Mouse (Mus musculus): ENCODE measurements around the gene Grm5.

Grm5 gene

DNA sequence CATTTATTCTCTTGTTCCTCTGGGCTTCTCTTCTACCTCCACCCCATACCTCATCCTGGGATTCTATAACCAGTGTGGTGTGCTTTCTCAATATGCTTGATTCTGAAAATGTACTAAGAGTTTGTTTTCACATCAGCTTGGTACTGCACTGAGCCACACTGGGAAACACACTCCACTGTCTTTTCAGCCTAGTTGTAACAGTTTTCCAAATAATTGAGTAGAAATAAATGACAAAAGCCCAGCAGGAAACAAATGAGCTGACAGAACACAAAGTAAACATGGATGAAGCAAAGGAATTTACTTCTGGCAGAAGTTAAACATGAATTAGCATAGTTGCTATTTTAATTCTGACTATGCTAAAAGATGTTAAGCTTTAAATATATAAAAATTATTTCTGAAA is 262.1 kb downstream of the Grm5 start:
- no peak for DNase-seq (ENCODE audit: low spot score in 2 of 2)

DNA sequence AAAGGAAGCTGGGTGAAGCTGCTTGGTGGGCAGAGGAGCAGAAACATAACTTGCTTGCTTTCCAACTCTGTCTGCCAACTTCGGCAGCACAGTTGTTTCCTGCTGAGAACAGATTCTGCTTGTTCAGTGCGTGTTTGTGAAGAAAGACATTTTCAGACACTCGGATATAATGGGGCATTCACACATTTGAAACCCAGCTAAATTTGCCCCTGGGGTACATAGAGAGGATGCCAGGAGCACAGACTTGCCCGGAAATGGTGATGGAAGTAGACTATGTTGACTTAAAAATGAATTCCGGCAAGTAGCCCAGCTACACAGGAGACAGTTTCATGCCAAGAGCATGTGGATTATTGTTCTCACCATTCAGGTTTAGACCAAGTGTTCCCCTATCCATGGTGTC is 342.0 kb downstream of the Grm5 start:
- DNase-seq (ENCODE audit: low spot score in 2 of 2) = peak; percentile 71 to 75

DNA sequence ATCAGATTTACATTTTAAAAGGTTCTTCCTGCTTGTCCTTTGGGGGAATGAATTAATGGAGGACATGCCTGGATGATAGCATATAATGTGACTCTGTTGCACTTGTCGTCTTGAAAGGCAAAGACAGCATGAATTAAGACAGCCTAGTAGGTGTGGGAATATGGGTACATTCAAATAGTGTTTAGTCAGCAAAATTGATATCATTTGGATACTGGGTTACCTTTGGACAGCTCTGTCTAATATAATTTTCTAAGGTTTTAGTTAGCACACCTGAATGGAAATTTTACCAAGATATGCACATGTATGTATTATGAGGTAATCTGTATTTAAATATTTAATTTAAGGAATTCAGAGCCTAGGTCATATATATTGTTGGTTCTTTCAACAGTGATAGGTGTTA is 353.4 kb downstream of the Grm5 start:
- no peak for DNase-seq (ENCODE audit: low spot score in 2 of 2)

DNA sequence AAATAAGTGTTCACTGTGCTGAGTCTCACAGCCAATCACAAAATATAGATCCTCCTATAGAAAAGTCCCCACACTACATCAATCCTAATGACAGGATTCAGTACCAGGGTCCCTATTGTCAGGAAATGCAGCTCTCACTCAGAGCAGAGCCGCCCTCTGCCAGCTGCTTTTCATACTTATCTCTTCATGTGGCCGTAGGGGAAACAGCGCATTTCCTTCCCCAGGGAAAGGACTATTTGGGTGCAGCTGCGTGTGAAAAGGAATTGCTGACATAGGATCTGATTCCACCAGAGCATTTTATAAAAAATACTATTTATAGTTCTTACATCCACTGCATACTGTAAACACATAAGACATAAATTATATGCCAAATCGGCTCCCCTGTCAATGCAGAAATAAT is 354.3 kb downstream of the Grm5 start:
- no peak for DNase-seq (ENCODE audit: low spot score in 2 of 2)

DNA sequence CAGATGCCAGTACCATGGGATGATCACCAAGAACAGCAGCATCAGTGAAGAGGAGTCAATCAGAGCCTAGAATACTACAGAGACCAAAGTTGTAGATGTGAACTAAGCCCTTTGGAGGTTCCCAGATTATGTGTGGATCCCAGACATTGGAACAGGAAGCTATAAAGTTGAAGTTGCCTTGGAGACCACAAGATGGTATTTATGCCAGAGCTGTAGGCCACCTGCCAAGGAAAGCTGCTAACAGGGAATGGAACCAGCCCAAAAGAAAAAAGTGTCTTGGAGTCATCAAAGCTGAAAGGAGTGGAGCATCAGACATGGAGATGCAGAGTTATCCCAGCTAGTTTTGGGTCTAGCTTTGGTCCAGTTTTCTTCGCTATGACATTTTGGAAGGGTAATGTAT is 366.2 kb downstream of the Grm5 start:
- DNase-seq (ENCODE audit: low spot score in 2 of 2) = peak; percentile 55 to 71

DNA sequence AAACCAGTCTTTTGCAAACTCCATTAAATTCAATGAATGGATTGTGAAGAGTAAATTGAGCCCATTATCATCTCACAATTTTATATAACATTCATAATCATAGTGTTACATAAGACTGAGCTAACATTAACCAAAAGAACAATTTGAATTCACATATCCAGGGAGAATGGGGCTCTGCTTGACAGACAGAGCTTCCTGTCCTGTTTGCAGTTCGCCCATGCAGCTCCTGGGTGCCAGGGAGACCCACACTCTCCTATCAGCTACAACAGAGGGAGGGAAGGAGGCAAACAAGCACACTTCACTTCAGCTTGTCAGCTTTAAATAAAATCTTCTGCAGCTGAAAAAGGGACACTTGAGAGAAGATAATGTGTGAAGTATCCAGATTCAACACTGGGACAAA is 389.2 kb downstream of the Grm5 start:
- DNase-seq (ENCODE audit: low spot score in 2 of 2) = peak; percentile 30 to 37

DNA sequence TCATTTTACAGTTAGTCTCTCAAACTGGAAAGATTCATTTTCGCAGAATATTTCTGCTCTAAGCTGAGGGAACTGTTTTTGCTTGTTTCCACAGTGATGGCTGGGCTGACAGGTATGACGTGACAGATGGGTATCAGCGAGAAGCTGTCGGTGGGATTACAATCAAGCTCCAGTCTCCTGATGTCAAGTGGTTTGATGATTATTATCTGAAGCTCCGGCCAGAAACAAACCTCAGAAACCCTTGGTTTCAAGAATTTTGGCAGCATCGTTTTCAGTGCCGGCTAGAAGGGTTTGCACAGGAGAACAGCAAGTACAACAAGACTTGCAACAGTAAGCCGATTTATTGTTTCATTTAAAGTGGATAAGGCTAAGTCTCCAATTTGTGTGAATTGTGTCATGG is 391.1 kb downstream of the Grm5 start:
- no peak for DNase-seq (ENCODE audit: low spot score in 2 of 2)

DNA sequence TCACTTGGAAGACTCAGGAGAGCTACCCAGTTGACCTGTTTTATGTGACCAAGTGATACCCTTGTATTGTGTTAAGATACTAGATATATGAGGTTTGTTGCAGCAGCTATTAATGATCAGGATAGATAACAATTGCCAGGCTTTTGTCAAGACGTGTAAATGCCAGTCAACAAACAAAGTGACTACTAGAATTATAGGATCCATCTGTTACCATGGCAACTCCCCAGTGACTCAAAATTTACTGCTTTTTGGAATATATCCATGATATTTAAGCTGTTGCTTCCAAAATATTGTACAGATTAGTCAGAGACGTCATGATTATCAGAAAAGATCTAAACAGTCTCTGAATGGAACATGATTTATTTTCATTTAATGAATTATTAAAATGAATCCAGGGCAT is 399.5 kb downstream of the Grm5 start:
- DNase-seq (ENCODE audit: low spot score in 2 of 2) = peak in 1 of 2 experiments; percentile 12

DNA sequence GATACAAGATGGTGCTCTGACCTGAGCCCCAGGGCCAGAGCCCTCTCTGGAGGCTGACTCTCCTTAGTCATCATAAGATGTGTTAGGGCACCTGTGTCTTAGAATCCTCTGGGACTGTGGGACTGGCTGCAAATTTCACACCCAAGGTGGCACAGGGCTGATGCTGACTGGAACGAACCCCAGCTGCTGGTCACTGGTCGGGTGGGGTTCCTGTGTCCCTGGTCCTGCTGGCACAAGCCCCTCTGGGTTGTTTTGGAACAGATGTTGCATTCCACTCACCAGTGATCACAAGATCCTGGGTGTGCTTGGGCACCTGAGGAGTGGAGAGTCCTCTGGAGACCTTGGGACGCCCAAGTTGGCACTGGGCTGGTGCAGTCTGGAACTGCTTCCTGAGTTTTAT is 430.5 kb downstream of the Grm5 start:
- DNase-seq (ENCODE audit: low spot score in 2 of 2) = no peak

DNA sequence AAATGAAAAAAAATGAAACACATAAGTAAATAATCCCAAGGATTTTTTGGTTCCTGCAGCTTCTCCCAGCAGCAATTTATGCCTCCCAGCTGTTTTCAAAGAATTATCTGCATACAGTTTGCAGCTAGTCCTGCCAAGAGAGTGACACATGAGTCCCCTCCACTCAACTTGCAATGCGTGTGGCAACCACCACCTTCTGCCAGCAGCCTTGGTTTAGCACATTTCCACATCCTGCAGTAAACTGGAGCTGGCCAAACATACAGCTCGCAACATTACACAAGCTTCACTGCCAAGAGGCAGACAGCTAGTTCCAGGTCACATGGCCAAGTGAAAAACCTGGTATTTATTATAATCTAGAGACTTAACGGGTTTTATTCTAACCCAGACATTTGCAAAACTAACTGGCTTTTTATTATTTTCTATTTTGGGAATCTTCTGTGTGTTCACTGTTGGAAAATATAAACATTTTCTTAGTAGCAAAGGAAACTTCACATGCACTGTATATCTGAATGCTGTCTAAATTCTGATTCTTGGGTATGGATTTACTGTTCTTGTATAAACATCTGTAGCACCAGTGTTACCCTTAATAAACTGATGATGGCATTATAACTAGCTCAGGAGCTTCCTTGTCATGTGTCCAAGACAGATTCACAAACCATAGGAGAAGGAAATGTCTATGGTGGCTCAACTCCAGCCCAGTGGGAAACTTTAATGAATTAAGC is 443.6 kb downstream of the Grm5 start:
- DNase-seq (ENCODE audit: low spot score in 2 of 2) = peak; percentile 19 to 61

DNA sequence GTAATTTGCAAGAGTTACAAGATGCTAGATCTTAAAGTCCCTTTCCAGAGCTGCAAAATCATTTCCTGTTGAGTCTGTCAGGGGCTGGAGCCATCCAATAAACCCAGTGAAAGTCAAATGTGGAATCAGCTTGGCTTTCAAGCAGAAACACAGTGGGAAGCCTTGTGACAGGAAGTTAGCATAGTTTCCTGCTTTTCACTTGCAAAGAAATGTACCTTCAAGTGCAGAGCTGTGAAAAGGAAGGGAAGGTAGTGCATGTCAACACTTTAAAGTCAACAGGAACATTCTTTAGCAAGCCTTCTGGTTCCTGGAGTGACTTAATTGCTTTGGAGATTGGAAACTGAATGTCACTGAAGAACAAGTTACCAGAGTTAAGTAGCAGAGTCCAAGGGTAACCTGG is 463.4 kb downstream of the Grm5 start:
- DNase-seq (ENCODE audit: low spot score in 2 of 2) = no peak

DNA sequence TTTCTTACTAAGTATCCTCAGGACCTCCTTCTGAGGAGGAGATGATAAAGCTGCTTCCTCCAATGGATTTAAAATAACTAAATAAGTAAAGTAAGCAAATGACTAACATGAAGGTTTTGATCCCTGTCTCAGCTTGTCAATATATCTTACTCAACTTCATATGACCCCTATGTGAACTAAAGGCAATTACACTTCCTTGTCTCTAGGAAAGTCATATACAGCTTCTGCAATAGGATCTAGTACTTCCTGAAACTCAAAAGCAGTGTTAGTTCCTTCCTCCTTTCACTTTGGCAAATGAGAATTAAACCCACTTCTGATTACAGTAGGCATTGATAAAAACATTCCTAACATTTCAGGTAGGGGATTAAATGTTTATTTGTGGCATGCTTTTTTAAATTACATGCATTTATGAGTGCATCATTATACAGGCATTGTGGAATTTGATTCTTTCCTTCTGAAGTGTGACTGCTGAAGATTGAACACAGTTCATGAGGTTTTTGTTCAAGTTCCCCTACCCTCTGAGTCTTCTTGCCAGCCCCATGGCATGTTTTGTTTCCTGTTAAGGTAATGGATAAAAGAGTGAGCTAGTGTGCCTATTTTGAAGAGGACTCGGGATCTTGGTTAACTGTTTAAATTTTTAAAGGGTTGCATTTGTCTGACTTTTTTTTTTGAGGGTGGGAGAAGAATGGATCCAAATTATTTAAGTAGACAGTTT is 470.4 kb downstream of the Grm5 start:
- no peak for DNase-seq (ENCODE audit: low spot score in 2 of 2)

DNA sequence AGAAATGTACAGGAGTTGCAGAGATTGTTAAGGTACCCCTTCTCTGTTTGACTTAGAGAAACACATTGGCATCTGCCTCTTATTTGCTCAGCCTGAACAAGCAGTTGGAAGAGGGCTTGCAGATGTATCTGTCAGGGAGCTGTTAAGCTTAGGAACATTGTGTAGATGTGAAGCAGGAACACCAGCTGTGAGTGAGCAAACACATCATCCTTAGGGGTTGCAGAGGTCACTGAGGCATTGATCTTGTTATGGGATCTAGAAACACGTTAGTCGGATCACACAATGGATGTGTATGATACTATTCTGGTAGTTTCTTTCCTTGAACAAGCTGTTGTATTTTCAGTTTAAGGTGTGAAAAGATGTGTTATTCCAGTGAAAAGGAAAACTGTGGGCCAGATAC is 472.5 kb downstream of the Grm5 start:
- DNase-seq (ENCODE audit: low spot score in 2 of 2) = no peak

DNA sequence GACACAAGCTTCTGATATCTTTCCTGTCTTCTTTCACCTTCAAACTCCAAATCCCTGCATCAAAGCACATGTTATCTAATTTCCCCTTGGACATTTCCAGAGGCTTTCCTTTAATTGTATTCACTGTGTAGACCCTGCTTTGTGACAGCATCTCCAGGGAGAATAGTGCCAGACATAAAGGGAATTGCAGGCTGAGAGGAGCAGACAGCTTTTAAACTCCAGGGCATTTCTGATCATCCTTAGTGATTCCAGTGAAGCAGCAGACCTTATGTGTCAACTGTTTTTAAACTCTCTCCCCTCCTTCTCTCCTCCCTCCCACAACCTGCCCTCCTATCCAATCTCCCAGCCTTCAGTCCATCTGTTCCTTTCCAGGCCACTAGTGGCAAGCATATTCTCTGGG is 507.1 kb downstream of the Grm5 start:
- DNase-seq (ENCODE audit: low spot score in 2 of 2) = no peak

DNA sequence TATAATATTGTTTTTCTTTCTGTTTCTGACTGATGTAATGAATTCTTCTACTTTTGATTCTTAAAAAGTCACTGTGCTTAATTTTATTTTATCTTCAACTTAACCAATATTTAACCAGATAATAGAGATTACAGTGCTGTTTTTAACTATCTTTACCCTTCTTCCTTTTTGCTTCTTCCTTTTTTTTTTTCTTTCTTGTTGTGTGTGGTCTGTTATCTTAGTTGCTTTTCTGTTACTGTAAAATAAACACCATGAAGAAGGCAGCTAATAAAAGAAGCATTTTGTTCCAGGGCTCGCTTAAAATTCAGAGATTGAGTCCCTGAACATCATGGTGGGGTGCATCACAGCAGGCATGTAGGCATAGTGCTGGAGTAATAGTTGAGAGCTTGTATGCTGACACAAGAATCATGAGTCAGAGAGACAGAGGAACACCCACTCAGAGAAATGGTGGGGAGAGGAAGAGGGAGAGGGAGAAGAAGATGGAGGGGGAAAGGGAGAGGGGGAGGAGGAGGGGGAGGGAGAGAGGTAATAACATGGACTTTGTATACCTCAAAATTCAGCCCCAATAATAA is 512.7 kb downstream of the Grm5 start:
- no peak for DNase-seq (ENCODE audit: low spot score in 2 of 2)

DNA sequence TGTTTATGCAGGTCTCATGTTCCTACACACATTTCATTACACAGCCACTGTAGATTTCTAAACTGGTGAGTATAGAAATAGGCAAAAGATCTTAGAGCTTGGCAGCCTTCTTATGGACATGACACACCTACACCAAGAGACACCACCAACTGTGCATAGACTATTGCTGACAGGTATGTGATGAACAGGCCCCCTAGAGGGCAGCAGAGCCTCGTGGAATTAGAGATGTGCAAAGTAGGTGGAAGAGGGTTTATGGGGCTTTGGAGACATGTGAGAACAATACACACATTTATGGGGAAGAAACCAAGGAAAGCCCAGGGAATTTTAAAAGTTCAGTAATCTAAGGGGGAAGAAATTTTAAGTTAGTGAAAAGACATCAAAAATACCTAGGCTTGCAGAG is 513.7 kb downstream of the Grm5 start:
- DNase-seq (ENCODE audit: low spot score in 2 of 2) = peak; percentile 35 to 62

DNA sequence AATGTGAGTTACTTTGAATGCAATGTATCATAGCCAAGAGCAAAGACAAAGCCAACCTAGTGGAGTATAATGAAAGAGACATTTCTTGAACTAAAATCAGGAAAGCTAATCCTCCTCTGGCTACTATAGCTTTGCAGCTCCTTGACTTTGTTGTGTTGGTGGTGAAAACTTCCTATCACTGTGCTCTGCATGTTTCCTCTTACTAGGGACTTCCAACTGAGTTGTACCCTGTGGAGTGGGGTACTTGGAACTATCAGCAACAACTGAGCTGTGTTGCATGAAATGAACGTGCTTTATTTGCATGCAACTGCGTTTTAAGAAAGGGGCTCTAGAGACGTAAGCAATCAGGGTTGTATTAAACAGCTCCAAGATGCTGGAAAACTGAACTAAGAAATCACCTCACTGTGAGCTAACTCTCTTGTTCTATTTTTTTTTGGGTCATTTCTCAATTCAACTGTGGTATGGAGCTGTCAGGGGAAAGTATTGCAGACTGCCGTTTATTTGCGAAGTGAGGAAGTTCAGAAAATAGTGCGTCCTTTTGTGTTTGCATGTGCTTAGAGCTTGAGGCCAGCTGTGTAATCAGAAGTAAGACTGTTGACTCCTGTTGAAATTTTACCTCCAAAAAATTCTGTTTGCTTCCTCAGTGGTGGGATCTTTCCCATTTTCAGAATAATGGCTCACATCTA is 532.9 kb downstream of the Grm5 start:
- DNase-seq (ENCODE audit: low spot score in 2 of 2) = no peak

DNA sequence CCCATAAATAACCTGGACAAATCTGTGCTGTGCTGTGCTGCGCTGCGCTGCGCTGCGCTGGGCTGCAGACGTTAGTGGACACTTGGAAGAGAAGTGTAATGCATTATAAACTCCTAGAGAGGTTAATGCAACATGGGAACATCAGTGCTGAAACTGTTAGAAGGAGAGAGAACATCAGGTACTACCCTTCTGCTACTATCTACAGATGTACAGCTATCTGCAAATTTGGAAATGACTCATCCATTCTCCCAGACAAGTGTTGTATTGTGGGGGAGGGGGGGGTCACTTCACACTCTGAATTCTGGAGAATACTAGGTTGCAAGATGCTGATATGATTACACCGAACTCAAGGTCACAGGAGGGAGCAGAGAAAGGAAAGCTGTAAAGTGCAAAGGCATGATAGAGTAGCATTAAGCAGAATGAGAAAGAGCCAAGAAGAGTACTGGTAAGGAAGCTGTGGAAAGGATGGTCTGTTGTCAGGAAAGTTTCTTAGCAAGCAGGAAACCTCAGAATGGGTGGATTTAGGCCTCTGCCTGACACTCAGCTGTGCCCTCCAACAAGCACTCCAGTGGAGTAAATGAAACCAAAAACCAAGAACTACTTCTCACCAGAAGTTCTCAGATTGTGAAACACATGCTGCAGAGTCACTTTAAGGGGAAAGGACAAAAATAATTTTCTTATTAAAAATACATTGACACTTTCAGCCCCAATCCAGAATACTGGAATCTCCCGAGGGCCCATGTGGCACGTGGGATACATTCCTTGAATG is 544.3 kb downstream of the Grm5 start:
- DNase-seq (ENCODE audit: low spot score in 2 of 2) = no peak

DNA sequence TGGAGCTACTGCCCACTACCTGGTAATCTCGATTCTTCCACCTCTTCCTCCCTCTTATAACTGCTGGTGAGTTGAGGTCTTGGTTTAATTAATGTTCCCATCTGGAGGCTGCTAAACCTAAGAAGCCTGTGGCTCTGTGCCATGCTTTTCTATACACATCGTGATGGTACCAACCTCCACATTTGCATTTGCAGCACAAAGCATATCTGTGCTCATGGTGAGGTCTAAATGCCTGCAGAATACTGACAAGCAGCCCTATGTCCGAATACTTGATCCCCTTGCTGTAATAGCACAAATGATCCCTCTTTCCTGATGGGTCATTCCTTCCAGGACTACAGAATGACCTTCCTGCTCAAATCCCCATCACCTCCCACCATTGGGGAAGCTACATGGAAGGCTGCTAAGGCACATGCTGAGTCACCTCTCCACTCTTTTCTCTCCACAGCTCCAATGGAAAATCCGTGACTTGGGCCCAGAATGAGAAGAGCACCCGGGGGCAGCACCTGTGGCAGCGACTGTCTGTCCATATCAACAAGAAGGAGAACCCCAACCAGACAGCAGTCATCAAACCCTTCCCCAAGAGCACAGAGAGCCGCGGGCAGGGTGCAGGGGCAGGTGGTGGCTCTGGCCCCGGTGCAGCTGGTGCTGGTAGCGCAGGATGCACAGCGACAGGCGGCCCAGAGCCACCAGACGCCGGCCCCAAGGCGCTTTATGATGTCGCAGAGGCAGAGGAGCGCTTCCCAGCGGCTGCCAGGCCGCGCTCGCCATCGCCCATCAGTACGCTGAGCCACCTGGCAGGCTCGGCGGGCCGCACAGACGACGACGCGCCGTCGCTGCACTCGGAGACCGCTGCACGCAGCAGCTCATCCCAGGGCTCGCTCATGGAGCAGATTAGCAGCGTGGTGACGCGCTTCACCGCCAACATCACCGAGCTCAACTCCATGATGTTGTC is 545.8 kb downstream of the Grm5 start:
- DNase-seq (ENCODE audit: low spot score in 2 of 2) = peak; percentile 40 to 54

DNA sequence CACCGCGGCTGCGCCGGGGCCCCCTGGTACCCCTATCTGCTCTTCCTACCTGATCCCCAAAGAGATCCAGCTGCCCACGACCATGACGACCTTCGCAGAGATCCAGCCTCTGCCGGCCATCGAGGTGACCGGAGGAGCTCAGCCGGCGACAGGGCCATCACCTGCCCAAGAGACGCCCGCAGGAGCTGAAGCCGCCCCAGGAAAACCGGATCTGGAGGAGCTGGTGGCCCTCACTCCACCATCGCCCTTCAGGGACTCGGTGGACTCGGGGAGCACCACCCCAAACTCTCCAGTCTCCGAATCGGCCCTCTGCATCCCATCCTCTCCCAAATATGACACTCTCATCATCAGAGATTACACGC is 546.5 kb downstream of the Grm5 start:
- no peak for DNase-seq (ENCODE audit: low spot score in 2 of 2)

Measured in frontal cortex, postnatal 36 days (tissue).